Mouse (Mus musculus) forebrain, embryonic 11.5 days (tissue): Measurements from ENCODE around the gene Gnb2. TPM values are rescaled to one million over a fixed set of nuclear protein-coding genes. Genes with fewer than 3 reads are reported as not detected.

Source experiments
- ATAC-seq: fragments of 200-750 bp; cut with Nextera tagmentation; replicated peaks from 2 replicates; pipeline ENCODE4 v1.8.0; 2017; ENCODE audit warnings: moderate TSS enrichment; ENCODE audit not compliant: low FRiP score
- DNase-seq: peaks from one replicate; pipeline ENCODE4 v3.0.0-alpha.2; 2017; ENCODE audit warnings: low spot score
- H3K27ac ChIP-seq: fragments of 300-500 bp; sonication (generic); 2 replicates; pipeline ENCODE4 v1.5.1; 2014; ENCODE audit warnings: low read depth, low read length
- H3K27me3 ChIP-seq: fragments of 300-500 bp; sonication (generic); 2 replicates; pipeline ENCODE4 v1.6.1; 2014; ENCODE audit warnings: mild to moderate bottlenecking, low read length, mixed read lengths; ENCODE audit not compliant: control insufficient read depth, insufficient read depth
- H3K36me3 ChIP-seq: fragments of 300-500 bp; sonication (generic); 2 replicates; pipeline ENCODE4 v1.6.1; 2014; ENCODE audit warnings: mild to moderate bottlenecking, low read length, moderate library complexity, mixed read lengths; ENCODE audit not compliant: control insufficient read depth, insufficient read depth
- H3K4me1 ChIP-seq: fragments of 300-500 bp; sonication (generic); replicated peaks from 2 replicates; pipeline ENCODE4 v1.6.1; 2014; ENCODE audit warnings: low read length, mixed read lengths; ENCODE audit not compliant: control insufficient read depth, insufficient read depth
- H3K4me2 ChIP-seq: fragments of 300-500 bp; sonication (generic); 2 replicates; pipeline ENCODE4 v1.6.1; 2014; ENCODE audit warnings: low read depth, mild to moderate bottlenecking, low read length, moderate library complexity, mixed read lengths; ENCODE audit not compliant: severe bottlenecking
- H3K4me3 ChIP-seq: fragments of 300-500 bp; sonication (generic); 2 replicates; pipeline ENCODE4 v1.5.1; 2014; ENCODE audit warnings: low read depth, low read length
- H3K9ac ChIP-seq: fragments of 300-500 bp; sonication (generic); 2 replicates; pipeline ENCODE4 v1.6.1; 2014; ENCODE audit warnings: low read length
- H3K9me3 ChIP-seq: fragments of 300-500 bp; sonication (generic); 2 replicates; pipeline ENCODE4 v1.6.1; 2016; ENCODE audit warnings: low read length, mixed read lengths; ENCODE audit not compliant: control insufficient read depth
- WGBS: fragments of 180-500 bp; shearing (Covaris S2); extraction: QIAGEN DNeasy Blood & Tissue Kit; methylation state at CpG from one replicate; pipeline ENCODE4 v1.1.7; 2014; 5-methylcytosine and 5-hydroxymethylcytosine counted together
- polyA plus RNA-seq: library from polyadenylated mRNA; unstranded; fragments of >200 nt; fragmentation: Nextera tagmentation; extraction: Ambion mirVana; gene quantifications from 2 replicates; pipeline ENCODE4 v1.2.1, GENCODE M21; 2014

The Gnb2 gene
- polyA plus RNA-seq, 1 experiment from 2014 or later: 410 TPM

- ATAC-seq (peak; percentile 87), DNase-seq (peak; percentile 91)
- WGBS: 2% methylated on average over 45 of the region's 52 CpGs
- H3K36me3 ChIP-seq: no peaks in the 10 kb centered on the region
- H3K9me3 ChIP-seq: no peaks in the 10 kb centered on the region
- H3K27me3 ChIP-seq: no peaks in the 10 kb centered on the region
- H3K27ac ChIP-seq: peak overlapping the region; percentile 83
- H3K4me2 ChIP-seq: peak overlapping the region; percentile 43
- H3K4me1 ChIP-seq: peaks cover 4% of the 10 kb centered on the region; the same call in 1 of the 2 replicates
- peak overlapping the region; percentile 98 for H3K9ac ChIP-seq
- H3K4me3 ChIP-seq: peak overlapping the region; percentile 100
These were observed 23.3 kb downstream of the Gnb2 start for GRCm38 (mm10) chr5:137510014-137510501.

- Histone ChIP-seq H3K4me1 (peaks cover 6% of the 10 kb centered on the region; the same call in 1 of the 2 replicates), H3K4me3 (no peak overlapping the region), H3K9ac (no peak overlapping the region), H3K9me3 (no peaks in the 10 kb centered on the region), H3K27ac (no peak overlapping the region), H3K27me3 (no peaks in the 10 kb centered on the region), H3K36me3 (no peaks in the 10 kb centered on the region), H3K4me2 (no peak overlapping the region)
- no peak for ATAC-seq
- peak; percentile 59 for DNase-seq
- 84% methylated on average over 6 of the region's 6 CpGs for WGBS
These were observed 29.3 kb downstream of the Gnb2 start for GRCm38 (mm10) chr5:137504041-137504440.

GRCm38 (mm10) chr5:137502667-137503110 lies 30.6 kb downstream of the Gnb2 start:
- Histone ChIP-seq H3K9me3 (no peaks in the 10 kb centered on the region), H3K4me1 (peaks cover 6% of the 10 kb centered on the region; the same call in 1 of the 2 replicates), H3K4me2 (peak overlapping the region; percentile 65), H3K27ac (peak overlapping the region; percentile 91), H3K27me3 (no peaks in the 10 kb centered on the region), H3K4me3 (peak overlapping the region; percentile 64), H3K9ac (peak overlapping the region; percentile 66), H3K36me3 (no peaks in the 10 kb centered on the region)
- ATAC-seq (peak; percentile 87), DNase-seq (peak; percentile 93)
- WGBS: under 1% methylated on average over 29 of the region's 30 CpGs

- ATAC-seq: peak; percentile 95
- Histone ChIP-seq H3K36me3 (no peaks in the 10 kb centered on the region), H3K27ac (peak within 1 kb of the TSS; percentile 91), H3K27me3 (no peaks in the 10 kb centered on the region), H3K4me2 (peak within 1 kb of the TSS; percentile 83), H3K9me3 (no peaks in the 10 kb centered on the region), H3K4me3 (peak within 1 kb of the TSS; percentile 64), H3K4me1 (peaks cover 6% of the 10 kb centered on the region; the same call in 1 of the 2 replicates), H3K9ac (peak within 1 kb of the TSS; percentile 82)
- 3% methylated on average over 64 of the region's 64 CpGs for WGBS
- DNase-seq: peak; percentile 99
These were observed 31.3 kb downstream of the Gnb2 start, which contains the start of gene Pop7 for GRCm38 (mm10) chr5:137501709-137502666. Pop7 (minus strand) TSS chr5:137502518.

GRCm38 (mm10) chr5:137500186-137500585 lies 33.1 kb downstream of the Gnb2 start:
- H3K4me1 ChIP-seq: peaks cover 6% of the 10 kb centered on the region; the same call in 1 of the 2 replicates
- H3K27me3 ChIP-seq: no peaks in the 10 kb centered on the region
- no peaks in the 10 kb centered on the region for H3K9me3 ChIP-seq
- H3K4me2 ChIP-seq: no peak overlapping the region
- 84% methylated on average over 7 of the region's 7 CpGs for WGBS
- no peak overlapping the region for H3K27ac ChIP-seq
- no peak for DNase-seq
- H3K4me3 ChIP-seq: no peak overlapping the region
- ATAC-seq: no peak
- no peak overlapping the region for H3K9ac ChIP-seq
- no peaks in the 10 kb centered on the region for H3K36me3 ChIP-seq

GRCm38 (mm10) chr5:137493831-137494230 lies 39.5 kb downstream of the Gnb2 start:
- Histone ChIP-seq H3K4me3 (no peak overlapping the region), H3K4me2 (no peak overlapping the region), H3K9me3 (no peaks in the 10 kb centered on the region), H3K27ac (no peak overlapping the region), H3K27me3 (no peaks in the 10 kb centered on the region), H3K4me1 (no peaks in the 10 kb centered on the region), H3K36me3 (no peaks in the 10 kb centered on the region), H3K9ac (no peak overlapping the region)
- no peak for DNase-seq
- 83% methylated on average over 13 of the region's 13 CpGs for WGBS
- ATAC-seq: no peak

- Histone ChIP-seq H3K4me2 (no peak overlapping the region), H3K27ac (no peak overlapping the region), H3K27me3 (no peaks in the 10 kb centered on the region), H3K36me3 (no peaks in the 10 kb centered on the region), H3K4me3 (no peak overlapping the region), H3K4me1 (no peaks in the 10 kb centered on the region), H3K9ac (no peak overlapping the region), H3K9me3 (no peaks in the 10 kb centered on the region)
- DNase-seq (no peak), ATAC-seq (no peak)
- 67% methylated on average over 4 of the region's 4 CpGs for WGBS
These were observed 41.8 kb downstream of the Gnb2 start for GRCm38 (mm10) chr5:137491559-137491958.

GRCm38 (mm10) chr5:137487616-137488015 lies 45.7 kb downstream of the Gnb2 start:
- H3K27me3 ChIP-seq: no peaks in the 10 kb centered on the region
- H3K4me3 ChIP-seq: no peak overlapping the region
- no peak for ATAC-seq
- DNase-seq: no peak
- no peak overlapping the region for H3K27ac ChIP-seq
- H3K4me2 ChIP-seq: no peak overlapping the region
- no peaks in the 10 kb centered on the region for H3K9me3 ChIP-seq
- no peaks in the 10 kb centered on the region for H3K36me3 ChIP-seq
- peaks cover 7% of the 10 kb centered on the region; the same call in 1 of the 2 replicates for H3K4me1 ChIP-seq
- H3K9ac ChIP-seq: no peak overlapping the region
- WGBS: 87% methylated on average over 7 of the region's 7 CpGs
